Mouse (Mus musculus) kidney, adult 18-20 months (tissue): Measurements from ENCODE around the gene Vamp3.

Source experiments
- DNase-seq: peaks from one replicate; pipeline ENCODE4 v3.0.0; 2021

Gene Vamp3

DNA sequence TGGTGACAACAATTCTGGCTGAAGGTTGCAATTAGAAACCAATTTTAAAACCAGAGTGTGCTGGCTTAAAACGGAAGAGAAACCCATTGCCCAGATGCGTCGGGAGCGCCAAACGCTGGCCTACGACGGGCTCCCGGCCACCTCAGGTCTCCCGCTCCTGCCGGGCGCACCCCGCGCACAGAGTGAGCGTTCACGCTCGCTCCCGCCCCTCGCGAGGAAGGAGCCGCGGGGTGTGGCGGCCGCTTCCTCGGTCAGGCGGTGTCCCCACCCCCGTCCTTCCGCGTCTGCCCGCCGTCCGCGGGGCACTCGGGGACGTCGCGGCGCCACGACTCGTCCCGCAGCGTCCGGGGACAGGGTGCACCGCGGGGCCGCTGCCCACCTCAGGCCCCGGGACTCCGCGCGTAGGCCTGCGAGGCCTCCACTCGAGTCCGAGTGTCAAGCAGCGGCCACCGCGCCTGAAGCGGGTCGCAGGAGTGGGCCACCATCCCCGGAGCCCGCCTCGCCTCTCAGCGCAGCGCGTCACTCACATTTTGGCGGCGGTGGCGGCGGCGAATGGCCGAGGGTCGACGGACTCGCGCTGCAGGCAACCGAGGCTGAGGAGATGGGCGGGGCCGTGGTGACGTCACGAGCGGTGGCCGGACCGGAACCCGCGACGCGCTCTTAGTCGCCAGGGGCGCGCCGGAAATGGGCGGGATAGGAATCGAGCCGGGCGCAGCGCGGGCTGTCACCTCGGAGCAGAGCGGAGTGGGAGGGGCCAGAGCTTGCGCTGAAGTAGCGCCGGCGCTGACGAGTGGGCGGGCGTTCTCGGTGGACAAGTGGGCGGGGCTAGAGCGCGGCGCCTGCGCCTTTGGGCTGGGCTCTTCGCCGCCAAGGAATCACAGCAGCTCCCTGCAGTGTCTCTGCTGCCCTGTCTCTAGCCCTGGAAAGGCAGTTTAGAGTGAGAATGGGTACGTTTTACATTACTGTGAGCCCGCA lies at the start of gene Vamp3:
Gene Vamp3, minus strand, starts transcription at position 617 of the 975 bp plus-strand sequence.
- peak; percentile 99 for DNase-seq

DNA sequence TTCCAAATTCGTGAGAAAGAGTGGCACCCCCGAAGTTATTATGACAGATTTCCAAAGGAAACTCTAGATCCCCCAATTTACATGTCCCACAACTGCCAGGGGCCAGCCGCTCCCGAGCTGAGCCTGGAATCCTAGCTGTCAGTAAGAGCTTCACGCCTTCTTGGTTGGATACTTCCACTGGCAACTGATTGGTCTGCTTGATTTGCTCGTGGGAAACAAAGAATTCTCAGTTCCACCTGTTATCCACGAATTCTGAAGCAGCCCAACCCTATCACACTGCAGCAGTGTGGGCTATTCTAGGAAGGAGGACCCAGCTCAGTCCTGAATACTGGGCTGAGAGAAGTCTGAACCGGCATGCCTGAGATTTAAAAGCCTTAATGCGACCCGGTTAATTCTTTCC lies 48.7 kb upstream of the Vamp3 start:
- no peak for DNase-seq

DNA sequence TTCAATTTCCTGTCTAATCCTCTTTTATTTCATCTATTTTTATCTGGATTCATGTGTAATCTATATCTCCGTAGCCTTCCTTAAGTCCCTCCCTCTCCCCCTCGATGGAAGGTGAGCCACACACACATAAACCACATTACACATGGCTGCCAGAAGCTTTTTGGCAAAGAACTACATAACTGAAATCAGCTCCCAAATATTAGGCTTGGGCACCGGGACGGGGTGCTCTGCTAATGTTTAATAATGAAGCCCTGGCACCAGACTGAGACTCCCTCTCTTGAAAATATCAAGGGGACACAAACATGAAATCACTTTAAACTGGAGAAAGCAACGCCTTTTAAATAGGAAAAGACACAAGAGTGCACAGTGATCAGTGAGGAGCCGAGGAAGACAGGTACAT lies 48.1 kb upstream of the Vamp3 start:
- DNase-seq: no peak

DNA sequence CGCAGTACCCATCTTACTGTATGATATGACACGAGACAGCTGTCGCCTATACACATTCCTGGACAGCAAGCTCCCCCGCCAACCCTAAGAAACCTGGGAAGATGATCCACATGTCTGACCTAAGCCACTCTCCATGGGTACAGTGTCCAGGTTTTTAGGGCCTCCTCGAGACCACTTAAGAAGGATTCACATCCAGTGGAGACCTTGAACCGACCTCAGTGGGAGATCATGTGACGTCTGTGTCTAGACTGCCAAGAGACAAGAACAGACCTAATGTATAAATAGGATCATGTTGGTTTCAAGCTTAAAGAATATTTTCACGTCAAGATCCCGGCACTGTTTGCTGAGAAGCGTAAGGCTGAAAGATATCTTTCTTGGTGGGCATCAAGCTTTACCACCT lies 46.4 kb upstream of the Vamp3 start:
- no peak for DNase-seq

DNA sequence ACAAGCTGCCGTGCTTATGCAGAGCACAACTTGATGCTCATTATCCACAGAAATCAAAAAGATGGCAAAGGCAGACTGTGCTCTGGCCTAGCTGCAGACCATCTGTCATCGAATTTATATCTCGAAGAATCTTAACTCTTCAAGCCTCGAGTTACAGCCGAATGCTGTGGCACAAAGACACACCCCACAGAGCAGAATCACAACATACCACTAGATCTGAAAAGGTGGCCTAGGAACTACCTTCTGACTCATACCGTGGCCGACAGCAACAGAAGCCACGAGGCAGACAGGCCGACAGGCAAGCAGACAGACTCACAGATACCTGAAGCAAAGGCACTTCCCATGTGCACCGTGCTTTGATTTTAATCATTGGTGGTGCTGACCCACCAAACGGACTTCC lies 45.9 kb upstream of the Vamp3 start:
- no peak for DNase-seq

DNA sequence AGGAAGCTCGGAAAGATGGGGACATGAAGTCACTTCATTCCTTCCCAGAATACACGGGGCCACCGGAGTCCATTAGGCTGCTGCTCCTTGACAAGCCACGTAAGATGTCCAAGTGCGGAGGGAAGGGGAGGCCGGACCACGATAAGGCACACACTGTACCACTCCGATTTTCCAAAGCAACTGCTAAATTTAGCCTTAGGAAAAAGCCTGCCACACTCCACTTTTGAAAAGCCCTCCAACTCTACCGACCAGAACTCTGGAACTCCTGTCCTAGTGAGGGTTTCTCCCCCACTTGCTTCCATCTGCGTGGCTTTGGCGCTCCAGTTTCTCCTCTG lies 39.3 kb upstream of the Vamp3 start:
- DNase-seq: no peak

DNA sequence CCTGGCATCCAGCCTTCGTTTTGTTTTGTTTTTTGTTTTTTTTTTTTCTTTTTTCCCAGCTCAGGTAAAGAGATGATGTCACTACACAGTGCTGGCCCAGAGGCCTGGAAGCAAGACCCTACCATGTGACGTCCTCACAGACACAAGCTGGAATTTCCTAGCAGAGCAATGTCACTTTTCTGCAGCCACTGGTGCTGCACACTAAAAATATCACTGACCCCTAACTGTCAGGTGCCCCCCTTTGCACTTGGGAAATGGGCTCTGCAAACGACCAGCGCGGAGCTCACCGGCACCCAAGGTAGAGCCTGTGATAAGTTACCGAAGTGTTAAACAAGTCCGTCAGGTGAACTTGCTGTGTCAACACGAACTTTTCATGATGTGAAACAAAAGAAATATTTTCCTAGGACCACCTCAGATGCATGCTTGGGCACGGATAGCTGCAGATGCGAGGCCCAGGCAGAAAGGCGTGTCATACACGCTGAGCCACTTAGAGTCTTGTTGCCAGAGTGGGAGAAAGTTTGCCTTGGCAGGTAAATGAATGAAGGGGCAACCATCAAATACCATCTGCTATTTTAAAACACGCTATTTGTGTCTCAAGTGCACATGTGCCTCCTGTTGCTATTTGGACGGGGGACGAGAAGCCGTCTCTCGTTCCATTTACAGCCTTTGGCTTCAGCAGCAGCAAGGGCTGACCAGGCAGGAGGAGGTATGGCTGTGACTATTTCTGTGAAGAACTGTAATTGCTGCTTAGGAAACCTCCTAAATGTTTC lies 38.8 kb upstream of the Vamp3 start:
- no peak for DNase-seq

DNA sequence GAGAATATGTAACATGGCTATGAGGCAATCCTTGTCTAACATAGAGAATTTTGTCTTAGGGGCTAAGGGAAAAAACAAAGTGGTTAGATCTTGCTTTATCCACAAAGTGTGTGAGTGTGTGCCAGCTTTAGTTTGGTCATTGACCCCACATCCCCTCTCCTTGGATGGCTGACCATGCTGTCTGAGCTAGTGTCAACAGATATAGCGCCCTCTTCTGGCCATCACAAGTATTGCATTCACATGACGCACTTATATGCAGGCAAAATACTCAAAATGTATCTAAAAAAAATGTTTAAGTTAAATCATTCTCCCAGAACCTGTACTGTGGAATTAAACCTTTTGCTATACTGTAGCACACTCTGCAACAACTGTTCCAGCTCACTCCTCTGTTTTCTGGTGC lies 37.4 kb upstream of the Vamp3 start:
- DNase-seq: peak; percentile 26

- no peak for DNase-seq
Measured at GRCm38 (mm10) chr4:151089270-151089669, 31.5 kb upstream of the Vamp3 start, which contains the start of gene Gm13090. TSS of gene Gm13090 (plus strand) at chr4:151089570.

GRCm38 (mm10) chr4:151088819-151089218 lies 31.1 kb upstream of the Vamp3 start:
- no peak for DNase-seq

GRCm38 (mm10) chr4:151087358-151087757 lies 29.6 kb upstream of the Vamp3 start:
- no peak for DNase-seq

DNA sequence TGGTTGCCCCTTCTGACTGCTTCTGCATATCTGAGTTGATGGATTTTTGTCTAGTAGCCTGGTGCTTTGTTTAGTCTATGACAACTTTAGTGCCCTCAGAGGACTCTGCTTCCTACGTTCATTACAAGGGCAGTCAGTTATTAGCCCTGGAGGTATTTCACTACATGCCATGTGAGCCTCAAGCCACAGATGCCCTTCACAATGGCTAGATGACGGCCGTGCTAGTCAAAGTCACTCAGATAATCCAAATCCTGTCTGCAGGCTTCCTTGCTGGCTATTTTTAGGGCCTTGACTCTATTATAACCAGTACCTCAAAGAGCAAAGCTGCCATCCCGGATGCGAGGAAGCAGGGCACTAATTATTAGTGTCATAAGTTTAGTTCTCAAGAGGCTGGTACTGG lies 25.3 kb upstream of the Vamp3 start:
- no peak for DNase-seq

GRCm38 (mm10) chr4:151081977-151082376 lies 24.2 kb upstream of the Vamp3 start:
- no peak for DNase-seq

GRCm38 (mm10) chr4:151081355-151081754 lies 23.6 kb upstream of the Vamp3 start:
- DNase-seq: no peak

- DNase-seq: no peak
Measured at GRCm38 (mm10) chr4:151074817-151075216, 17.1 kb upstream of the Vamp3 start.

DNA sequence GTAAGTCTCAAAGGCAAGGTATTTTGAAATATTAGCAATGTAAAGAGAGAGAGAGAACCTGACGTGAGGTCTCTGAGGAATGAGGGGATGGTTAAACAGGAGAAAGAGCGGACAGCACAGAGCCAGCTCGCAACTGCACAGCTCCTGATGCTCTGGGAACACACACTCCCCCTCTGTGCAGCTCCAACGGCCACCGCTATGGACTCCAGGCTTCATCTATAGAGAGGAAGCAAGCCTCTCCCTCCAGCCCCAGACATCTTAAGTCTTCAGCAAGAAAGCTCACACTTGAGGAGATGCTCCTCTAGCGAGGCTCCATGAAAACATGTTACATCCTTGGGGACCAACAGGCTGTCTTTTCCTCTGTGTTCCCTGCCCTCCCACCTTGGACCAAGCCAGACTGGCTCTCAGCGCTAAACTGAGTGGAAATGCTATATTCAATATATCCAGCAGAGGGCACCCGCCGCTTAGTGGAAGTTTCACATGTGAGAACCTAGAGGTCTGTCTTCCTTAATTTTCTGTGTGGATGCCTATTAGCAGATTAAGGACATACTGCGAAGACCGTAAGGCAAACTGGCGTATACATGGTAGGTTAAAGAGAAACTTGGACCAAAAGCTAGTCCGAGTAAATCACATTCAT lies 15.5 kb upstream of the Vamp3 start:
- DNase-seq: peak; percentile 70

- no peak for DNase-seq
Measured at GRCm38 (mm10) chr4:151070962-151071361, 13.2 kb upstream of the Vamp3 start.

GRCm38 (mm10) chr4:151068751-151069150 lies 11.0 kb upstream of the Vamp3 start:
- DNase-seq: no peak

DNA sequence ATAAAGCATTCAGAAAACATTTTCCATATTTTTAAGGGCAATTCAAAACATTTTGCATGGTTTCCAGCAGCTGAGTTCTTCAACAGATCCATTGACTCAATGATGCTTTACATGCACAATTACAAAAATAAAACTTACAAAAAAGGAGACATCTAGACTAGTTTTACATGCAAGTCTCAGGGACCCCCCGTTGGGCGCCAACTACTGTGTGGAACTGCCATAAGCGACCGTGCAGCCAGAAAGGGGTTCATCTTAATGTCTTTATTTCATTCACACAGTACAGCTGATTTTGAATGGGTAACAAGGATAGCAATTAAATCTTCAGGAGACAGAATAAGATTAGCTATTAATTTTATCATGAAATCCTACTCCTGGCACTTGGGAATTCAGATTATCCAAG lies 1.8 kb upstream of the Vamp3 start:
- no peak for DNase-seq

GRCm38 (mm10) chr4:151058634-151059033 lies 871 bp upstream of the Vamp3 start:
- no peak for DNase-seq

DNA sequence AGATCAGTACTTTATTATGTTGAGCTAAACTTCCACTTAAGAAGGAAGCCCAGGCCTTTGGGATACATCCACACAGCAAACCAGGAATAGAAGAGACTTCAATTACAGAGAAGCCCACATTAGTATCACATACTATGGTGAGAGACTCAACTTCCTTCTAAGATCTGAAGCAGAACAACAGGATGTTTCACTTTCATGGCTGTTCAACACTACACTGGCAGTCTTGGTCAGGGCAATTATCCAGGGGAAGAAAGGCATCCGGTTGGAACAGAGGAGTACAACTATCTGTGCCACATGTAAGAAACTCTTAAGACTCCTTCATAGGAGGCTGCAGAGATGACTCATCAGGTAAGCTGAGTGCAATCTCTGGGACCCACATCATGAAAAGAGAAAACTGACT lies 6.6 kb downstream of the Vamp3 start:
- DNase-seq: no peak

DNA sequence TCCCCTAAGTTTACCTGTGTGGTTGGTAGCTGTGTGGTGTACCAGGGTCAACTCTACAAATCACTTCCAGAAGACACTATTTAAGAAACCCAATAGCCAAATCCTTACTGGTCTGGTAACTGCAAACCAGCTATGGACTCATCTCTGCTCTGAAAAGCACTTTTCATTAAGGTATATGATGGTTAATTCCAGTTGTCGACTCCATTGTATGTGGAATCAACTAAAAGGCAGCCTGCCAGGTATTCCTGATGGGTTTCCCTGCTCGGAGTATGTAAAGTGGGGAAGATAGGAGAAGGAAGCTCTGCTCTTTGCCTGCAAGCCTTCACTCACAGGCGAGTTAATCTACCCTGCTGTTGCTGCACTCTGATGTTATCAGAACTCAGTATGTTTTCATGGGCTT lies 11.2 kb downstream of the Vamp3 start:
- no peak for DNase-seq

GRCm38 (mm10) chr4:151044944-151045570 lies 12.7 kb downstream of the Vamp3 start:
- no peak for DNase-seq
